Mouse (Mus musculus): ENCODE data around the gene 1700016K19Rik. TPM values are rescaled to one million over a fixed set of nuclear protein-coding genes. Genes with fewer than 3 reads are reported as not detected.

Gene 1700016K19Rik
- total RNA-seq (2021): not detected
- long read RNA-seq, experiment 1: 0 reads
- long read RNA-seq, experiment 2: 0 reads

GRCm38 (mm10) chr11:75999440-76000155 lies at the start of gene 1700016K19Rik:
Gene 1700016K19Rik (plus strand): TSS chr11:75999912.
- DNase-seq (ENCODE audit: low spot score in 2 of 2): peak; percentile 37 to 53

- no peak for DNase-seq (ENCODE audit: low spot score in 2 of 2)
Observed at GRCm38 (mm10) chr11:75950459-75950858, 49.3 kb upstream of the 1700016K19Rik start.

DNA sequence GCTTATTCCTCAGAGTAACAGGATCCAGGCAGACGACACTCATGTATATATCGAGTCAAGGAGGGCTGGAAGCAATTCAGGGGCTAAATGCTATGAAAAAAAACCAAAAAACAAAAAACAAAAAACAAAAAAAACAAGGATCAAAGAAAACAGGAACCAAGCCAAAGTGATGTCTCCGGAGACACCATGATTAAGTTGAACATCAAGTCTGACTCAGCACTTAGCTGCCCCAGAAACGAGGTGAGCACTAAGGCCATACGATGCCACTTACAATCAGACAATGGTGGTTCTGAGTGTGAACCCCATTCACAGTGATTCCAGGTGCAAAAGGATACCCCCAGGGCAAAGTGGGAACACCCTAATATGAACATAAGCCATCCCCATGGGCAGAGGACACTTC lies 47.8 kb upstream of the 1700016K19Rik start:
- no peak for DNase-seq (ENCODE audit: low spot score in 2 of 2)

GRCm38 (mm10) chr11:75954896-75955295 lies 44.8 kb upstream of the 1700016K19Rik start:
- DNase-seq (ENCODE audit: low spot score in 2 of 2): no peak

DNA sequence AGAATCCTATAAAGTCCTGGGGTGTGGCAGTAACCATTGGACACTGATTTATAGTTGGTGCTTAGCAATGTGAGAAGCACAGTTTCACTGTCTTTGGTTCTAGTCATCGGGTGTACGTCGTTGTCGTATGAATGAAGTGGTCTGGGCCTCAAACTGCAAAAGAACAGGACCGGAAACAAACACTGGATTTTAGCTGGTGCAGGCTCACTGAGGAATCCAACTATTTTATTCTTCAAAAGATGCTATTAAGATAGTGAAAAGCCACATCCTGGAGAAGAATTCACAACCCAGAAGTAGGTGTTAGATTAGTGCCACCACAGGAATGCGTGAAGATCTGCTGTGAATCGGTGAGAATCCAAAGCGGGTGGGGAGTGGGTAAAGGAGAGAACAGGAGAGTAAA lies 43.1 kb upstream of the 1700016K19Rik start:
- no peak for DNase-seq (ENCODE audit: low spot score in 2 of 2)

- no peak for DNase-seq (ENCODE audit: low spot score in 2 of 2)
Observed at GRCm38 (mm10) chr11:75957124-75957832, 42.4 kb upstream of the 1700016K19Rik start.

DNA sequence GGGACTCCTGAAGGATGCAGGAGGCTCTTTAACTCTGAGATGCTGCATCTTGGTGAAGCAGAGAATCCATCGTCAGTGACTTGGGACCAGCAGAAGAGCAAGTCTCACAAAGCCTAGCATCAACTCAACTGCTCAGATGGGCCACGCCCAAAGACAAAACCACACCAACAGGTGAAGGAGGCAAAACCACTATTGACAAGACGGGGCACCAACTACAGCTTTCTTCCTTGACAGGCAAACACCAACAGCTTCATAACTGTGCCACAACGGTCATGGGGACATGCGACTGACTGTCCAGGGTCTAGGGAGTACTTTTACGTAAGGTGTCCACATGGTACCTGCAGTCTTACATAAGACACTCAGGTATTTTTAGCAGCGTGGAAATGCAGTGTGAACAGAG lies 37.9 kb upstream of the 1700016K19Rik start:
- DNase-seq (ENCODE audit: low spot score in 2 of 2): no peak

DNA sequence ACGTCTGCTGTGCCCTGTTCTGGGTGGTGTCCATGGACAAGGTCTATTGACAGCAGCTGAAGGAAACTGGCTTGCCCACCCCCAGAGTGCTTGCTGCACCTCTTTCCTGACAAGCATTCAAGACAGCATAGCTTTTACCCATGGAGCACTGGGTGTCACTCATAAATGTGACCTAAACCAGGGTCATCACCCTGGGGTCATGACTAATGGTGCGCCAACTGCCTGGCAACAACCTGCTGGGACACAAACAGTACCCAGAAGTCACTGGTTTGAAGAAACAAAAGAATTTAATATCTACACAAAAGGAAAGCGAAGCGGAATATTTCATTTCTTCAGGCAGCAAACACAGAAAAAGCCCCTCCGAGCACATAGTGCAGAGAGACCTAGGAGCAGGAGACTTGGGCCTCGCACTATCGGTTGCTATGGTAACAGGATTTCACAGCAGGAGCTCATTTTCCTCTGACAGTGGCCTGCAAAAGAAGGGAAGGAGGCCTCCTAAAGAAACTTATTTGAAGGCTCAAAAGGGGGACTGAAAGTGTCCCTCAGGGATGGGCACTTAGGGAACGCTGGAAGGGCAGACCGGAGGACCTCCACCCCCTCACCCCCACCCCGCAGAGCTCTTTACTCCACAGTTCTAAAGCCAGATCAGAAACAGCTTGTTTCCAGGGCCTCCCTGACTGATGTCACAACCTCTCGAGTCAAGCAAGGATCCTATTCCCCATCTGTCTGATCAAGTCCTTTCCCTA lies 35.8 kb upstream of the 1700016K19Rik start:
- DNase-seq (ENCODE audit: low spot score in 2 of 2): no peak

GRCm38 (mm10) chr11:75964476-75964730 lies 35.3 kb upstream of the 1700016K19Rik start:
- no peak for DNase-seq (ENCODE audit: low spot score in 2 of 2)

GRCm38 (mm10) chr11:75965674-75966400 lies 33.9 kb upstream of the 1700016K19Rik start:
- no peak for DNase-seq (ENCODE audit: low spot score in 2 of 2)

- DNase-seq (ENCODE audit: low spot score in 2 of 2): peak; percentile 69 to 72
Observed at GRCm38 (mm10) chr11:75966401-75967372, 33.0 kb upstream of the 1700016K19Rik start.

GRCm38 (mm10) chr11:75968761-75969160 lies 31.0 kb upstream of the 1700016K19Rik start:
- DNase-seq (ENCODE audit: low spot score in 2 of 2): no peak

DNA sequence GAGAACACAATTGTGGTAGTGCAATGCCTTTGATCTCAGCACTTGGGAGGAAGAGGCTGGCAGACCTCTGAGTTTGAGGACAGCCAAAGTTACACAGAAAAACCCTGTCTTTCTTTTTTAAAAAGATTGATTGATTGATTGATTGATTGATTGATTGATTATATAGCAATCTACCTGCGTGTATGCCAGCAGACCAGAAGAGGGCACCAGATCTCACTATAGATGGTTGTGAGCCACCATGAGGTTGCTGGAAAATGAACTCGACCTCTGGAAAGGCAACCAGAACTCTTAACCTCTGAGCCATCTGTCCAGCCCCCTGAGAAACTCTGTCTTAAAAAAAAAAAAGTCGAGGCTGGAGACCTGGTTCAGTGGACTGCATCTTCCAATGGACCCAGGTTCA lies 29.1 kb upstream of the 1700016K19Rik start:
- no peak for DNase-seq (ENCODE audit: low spot score in 2 of 2)

DNA sequence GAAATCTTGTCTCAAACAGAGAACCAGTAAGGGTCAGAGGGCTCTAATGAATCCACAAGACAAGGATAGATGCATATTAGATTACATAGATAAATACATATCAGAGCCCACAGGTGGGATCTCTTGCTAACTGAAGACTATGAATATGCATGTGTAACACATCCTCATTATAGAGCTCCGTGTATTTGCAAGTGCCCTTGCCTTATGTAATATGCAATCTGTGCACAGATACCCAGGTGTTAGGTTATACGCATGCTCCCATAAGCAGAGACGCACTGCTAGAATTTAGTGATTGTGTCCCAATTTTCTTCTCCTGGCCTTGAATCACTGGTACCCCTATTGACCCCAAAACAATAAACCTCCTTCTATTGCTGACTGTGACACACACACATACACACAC lies 27.5 kb upstream of the 1700016K19Rik start:
- no peak for DNase-seq (ENCODE audit: low spot score in 2 of 2)

GRCm38 (mm10) chr11:75972916-75973567 lies 26.7 kb upstream of the 1700016K19Rik start:
- DNase-seq (ENCODE audit: low spot score in 2 of 2): no peak

DNA sequence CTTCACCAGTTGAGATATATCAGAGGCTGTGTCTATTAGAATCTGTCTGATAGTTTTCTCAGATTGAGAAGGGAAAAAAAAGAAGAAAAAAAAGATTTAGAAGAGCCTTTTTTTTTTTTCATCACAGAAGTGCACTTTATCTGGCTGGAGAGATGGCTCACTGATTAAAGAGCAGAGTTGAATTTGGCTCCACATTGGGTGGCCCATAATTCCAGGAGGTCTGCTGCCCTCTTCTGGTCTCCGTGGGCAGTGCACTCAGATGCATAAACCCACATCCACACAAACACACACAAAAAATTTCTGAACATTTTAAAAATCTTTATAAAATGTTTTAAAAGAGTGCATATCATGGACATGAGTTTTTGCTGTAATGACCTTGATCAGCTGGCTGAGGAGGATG lies 25.7 kb upstream of the 1700016K19Rik start:
- DNase-seq (ENCODE audit: low spot score in 2 of 2): no peak

- DNase-seq (ENCODE audit: low spot score in 2 of 2): no peak
Observed at GRCm38 (mm10) chr11:75976748-75977147, 23.0 kb upstream of the 1700016K19Rik start.

DNA sequence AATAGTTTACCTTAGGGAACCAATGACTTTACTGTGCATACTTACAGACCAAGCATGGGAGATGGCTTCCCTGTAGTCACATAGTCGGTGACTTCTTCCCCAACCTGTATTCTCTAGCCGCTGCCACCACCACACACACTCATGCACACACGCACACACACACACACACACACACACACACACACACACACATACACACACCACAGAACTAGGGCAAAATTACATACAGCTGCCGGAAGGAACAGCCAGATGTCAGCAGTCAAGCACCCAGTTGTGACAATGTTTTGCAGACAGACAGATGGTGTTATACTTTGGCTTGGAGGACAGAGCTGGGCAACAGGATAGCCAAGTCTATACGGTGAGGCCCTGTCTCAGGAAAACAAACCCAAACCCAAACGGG lies 21.7 kb upstream of the 1700016K19Rik start:
- DNase-seq (ENCODE audit: low spot score in 2 of 2): no peak

GRCm38 (mm10) chr11:75980413-75980812 lies 19.3 kb upstream of the 1700016K19Rik start:
- DNase-seq (ENCODE audit: low spot score in 2 of 2): no peak

- DNase-seq (ENCODE audit: low spot score in 2 of 2): no peak
Observed at GRCm38 (mm10) chr11:75983194-75983593, 16.5 kb upstream of the 1700016K19Rik start.

Data from adrenal gland, postnatal 4 days (tissue).